Mouse (Mus musculus) layer of hippocampus, adult 18-20 months (tissue): ENCODE results near the gene Hectd4. TPM values are rescaled to one million over a fixed set of nuclear protein-coding genes. Genes with fewer than 3 reads are reported as not detected.
"Not testable (repeated sequence)": the region's sequence is repeated elsewhere in the genome, so short reads cannot be mapped to it uniquely, and the experiment has no call there.

Experiments
- DNase-seq, 2 experiments: peaks; one replicate each; pipeline ENCODE4 v3.0.0; 2022; ENCODE audit warnings: low spot score in 2 of 2
- total RNA-seq, 2 experiments: library from RNA; stranded (reverse); gene quantifications; 2 replicates each; pipeline ENCODE4 v1.2.3; 2021

Gene Hectd4
- total RNA-seq, 2 experiments from 2014 or later = 156 to 168 TPM

DNA sequence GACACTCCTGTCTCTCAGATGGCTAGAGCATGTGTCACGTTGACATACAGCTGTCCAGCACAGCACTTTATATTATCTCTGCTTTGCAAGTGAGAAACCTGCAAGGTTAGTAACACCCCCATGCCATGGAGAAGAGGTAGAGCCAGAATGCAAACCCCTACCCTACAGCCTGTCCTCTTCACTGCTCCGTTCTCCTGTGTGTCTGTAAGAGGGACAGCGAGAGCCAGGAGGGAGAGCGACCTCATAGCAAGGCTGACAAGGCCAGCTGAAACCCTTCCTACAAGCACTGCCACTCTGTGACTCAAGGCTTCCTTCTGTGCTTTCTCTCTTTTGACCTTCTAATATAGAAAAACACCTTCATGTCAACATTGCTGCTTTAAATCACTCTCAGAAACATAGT is 60.4 kb downstream of the Hectd4 start:
- no peak for DNase-seq

DNA sequence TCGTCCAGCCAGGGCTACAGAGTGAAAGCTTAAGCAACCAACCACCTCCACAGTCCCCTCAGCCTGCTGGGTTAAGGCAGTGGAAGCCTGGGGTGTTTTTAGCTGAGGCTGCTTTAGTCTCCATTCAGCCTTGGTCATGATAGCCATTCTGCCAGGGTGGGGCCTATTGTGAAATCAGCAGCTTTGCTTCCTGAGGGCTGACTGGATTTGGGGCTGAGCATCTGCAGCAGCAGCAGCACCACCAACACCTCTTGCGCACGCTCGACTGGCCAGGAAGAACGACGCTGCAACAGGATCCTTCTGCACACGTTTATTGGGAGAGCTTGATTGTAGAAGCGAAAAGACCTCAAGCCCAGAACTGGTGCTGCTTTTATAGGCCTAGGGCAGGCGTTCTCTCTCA is 63.0 kb downstream of the Hectd4 start:
- DNase-seq = no peak

DNA sequence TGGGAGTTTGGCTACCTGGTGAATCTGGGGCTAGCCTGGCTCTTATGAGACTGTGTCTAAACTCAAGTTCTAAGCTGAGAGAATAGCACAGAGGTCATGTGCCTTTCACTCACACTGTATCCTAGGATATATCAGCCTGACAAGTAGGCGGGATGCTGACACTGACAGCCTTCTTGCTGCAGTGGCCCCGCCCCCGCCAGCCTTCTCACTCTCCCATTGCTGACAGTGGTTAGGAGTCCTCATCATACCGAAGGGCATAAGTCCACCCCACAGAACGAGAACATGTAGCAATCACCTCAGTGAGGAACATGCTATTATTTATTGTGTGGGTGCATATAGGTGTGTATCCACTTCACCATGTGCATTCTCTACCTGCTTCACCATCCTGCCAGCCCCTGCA is 64.8 kb downstream of the Hectd4 start:
- no peak for DNase-seq

DNA sequence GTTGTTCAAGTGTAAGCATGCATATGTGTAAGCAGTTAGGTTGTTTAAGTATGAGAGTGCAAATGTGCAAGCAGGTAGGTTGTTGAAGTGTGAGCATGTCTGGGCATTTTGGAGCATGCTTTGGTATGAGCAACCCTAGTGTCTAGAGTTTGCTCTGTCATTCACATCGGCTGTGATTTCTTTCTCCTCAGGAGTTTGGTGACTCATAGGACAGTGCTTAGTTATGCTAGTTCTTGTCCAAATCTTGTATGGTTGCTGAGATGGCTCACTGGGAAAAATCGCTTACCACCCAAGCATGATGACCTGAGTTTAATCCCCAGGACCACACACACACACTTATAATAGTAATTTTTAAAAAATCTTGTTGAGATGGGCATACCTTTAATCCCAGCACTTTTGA is 67.2 kb downstream of the Hectd4 start:
- no peak for DNase-seq

DNA sequence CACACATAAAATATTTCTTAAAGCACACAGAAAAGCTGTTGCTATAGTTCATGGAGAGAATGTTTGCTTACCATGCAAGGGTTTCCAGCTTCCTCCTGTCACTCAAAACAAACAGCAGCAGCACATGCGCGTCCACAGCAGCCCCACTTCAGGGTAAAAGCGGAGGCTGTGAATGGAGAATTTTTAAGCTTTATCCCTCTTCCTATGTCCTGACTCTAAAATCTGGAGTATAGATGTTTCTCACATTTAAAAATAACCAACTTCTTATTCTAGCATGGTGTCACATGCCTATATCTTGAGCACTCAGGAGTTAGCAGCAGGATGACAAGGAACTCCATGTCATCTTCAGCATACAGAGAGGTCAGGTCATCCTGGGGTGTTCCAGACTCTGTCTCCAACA is 70.3 kb downstream of the Hectd4 start:
- DNase-seq = no peak

DNA sequence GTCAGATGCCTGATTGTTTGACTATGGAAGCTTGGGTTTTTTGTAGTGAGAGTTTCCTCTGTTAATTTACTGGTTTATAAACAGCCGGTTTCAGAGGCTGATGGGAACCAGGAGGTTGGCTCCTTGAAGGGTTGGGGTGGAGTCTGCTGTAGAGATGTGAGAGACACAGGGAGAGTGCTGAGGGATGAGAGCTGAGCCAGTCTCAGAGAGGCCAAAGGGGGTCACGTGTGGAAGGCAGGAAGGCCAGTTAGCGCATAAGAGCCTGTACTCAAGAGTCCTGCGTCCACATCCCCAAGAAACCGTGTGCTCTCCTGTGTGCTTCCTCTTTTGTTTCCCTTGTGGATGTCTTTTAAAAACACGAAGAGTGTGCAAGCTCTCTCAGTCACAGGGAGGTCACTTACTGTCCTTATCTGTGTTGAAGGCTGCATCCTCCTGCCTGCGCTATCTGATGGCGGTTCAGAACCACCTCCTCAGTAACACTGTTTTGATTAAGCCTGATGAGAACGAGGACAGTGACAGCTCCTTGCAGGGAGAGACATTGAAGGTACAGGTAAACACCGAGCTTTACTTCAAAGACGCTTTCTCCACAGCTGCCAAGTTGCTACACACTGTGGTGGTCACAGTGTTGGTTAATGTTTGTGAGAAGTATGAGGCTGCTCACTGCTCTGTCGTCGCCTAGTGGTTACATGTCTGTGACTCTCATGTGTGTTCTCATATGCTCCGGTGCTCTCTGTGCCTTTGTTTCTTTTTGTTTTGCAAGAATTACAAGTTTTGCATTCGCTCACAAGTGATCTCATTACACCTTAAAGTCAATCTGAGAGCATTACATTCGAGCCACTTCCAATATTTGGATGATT is 72.5 kb downstream of the Hectd4 start:
- no peak for DNase-seq

DNA sequence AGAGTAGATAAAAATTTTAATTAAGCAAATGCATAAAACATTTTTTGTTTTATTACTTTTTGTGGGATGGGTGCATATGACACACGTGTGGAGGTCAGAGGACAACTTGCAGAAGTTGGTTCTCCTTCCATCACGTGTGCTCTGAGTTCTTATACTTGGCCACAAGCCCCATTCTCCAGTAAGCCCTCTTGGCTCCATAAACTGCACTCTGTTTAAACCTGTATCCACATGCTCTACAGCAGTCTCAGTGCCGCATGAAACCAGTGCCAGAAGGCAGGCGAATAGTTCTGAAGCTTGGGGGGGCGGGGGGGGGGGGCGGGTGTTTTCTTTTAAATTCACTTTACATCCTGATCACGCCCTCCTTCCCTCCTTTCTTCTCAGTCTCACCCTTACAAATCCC is 85.0 kb downstream of the Hectd4 start:
- DNase-seq = no peak

DNA sequence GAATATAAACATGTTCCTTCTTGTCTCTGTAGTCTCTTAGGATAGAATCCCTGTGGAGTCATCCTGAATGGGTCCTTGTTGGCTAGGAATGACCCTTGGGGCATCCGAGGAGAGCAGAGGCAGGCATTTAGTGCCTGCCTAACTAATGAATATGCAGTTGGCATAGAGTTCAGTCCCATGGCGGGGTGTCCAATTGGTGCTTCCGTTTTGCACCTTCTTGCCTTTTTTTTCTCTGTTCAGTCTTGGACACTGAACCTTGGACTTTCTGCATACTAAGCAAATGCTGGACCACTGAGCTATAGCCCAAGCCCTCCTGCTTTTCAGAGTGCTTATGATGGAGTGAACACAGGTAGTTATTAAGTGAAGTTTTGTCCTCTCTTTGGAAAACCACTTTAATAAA is 87.6 kb downstream of the Hectd4 start:
- DNase-seq = no peak

DNA sequence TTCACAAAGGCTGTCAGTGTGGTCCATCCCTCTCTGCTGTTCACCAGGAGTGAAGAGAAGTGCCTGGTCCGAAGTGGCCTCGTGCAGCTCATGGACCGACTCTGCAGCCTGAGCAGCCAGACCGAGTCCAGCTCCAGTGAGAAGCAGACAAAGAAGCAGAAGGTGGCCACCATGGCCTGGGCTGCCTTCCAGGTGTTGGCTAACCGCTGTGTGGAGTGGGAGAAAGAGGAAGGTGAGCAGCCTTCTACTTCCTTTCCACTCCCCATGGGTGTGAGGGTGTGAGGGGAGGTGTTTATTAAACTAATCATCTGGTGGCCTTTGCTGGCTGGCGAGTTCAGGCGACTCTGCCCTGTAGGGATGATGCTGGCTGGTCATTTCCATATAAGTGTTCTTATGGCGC is 91.6 kb downstream of the Hectd4 start:
- DNase-seq = no peak

DNA sequence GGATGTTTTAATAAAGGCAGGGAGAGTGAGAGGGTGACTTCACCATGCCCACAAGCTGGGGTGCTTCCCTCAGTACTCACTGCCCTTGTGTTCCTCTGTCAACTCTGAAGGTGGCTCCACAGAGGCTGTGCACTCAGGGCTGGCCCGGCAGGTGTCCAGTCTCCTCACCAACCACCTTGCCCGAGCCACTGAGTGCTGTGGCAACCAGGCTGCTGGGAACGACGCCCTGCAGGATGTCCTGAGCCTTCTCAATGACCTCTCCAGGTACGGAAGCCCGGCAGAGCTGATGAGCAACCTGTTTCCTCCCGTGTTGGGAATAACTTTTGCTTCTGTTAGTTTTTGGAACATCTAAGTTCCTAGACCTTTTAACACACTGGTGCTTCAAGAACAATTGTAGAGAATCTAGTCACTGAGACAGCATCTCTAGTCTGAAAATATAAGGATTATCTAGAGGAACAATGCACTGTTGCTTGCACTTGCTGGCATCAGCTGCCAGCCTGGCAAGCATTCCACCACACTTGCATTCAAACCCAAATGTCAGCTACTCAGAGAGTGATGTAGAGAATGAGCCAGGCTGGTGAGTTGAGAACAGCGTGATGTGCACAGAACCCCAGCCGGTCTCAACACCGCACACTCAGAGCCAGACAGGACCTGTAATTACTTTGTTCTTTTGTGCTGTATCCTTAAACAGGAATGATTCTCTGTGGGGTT is 93.9 kb downstream of the Hectd4 start:
- DNase-seq = peak; percentile 59 to 83

DNA sequence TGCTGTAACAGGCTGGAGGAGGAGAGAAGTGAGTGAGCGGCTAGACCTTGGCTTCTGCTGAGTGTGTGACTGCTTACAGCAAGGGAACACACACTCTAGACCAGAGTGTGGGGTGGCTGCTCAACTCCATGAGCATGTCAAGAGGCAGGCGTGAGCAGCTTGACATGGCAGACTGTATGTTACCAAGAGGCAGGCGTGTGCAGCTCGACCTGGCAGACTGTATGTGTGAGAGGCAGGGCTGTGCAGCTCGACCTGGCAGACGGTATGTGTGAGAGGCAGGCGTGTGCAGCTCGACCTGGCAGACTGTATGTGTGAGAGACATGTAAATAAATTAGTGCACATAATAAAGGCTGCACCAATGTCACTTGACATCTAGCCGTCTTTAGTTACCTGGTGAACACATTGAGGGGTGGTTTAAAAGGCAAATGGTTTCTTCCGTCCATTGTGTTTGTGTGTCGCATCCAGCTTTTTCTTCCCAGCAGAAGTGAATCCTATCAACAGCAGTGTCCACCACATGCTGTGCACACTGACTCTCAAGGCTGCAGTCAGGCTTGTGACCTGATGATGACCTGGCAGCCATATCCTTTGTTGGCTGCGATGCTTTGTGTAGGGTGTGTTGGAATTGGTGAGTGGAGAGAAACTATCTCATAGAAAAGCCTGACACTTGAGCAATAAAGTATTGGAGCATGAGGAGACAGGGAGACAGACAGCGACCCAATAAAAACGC is 106.2 kb downstream of the Hectd4 start:
- no peak for DNase-seq

DNA sequence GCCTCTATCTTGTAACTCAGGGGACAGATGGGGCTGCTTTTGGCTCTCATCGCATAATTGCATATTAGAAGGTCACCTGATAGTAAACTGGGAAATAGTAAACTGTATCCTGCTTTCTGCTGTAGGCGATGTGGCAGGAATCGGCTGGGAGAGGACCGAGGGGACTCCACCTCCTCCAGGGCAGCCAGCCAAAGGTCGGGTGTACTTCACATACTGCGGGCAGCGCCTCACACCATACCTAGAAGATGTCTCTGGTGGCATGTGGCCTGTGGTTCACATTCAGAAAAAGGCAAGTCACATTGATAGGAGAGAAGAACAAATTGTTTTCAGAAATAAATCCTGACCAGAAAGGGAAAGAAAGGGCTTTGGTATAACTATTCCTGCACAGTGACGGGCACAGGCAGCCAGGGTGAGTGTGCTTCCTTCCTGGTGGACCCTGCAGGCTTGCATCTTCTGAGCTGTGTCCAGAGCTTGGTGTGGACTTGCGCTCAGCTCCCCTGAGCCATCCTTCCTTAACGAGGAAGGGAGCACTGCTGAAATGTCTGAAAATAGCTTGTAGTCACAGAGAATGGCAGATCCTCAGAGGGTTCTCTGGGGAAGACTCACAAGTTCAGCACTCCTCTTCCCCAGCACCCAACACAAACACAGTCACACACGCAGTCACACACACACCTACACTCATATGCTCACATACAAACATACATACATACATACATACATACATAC is 109.5 kb downstream of the Hectd4 start:
- no peak for DNase-seq

DNA sequence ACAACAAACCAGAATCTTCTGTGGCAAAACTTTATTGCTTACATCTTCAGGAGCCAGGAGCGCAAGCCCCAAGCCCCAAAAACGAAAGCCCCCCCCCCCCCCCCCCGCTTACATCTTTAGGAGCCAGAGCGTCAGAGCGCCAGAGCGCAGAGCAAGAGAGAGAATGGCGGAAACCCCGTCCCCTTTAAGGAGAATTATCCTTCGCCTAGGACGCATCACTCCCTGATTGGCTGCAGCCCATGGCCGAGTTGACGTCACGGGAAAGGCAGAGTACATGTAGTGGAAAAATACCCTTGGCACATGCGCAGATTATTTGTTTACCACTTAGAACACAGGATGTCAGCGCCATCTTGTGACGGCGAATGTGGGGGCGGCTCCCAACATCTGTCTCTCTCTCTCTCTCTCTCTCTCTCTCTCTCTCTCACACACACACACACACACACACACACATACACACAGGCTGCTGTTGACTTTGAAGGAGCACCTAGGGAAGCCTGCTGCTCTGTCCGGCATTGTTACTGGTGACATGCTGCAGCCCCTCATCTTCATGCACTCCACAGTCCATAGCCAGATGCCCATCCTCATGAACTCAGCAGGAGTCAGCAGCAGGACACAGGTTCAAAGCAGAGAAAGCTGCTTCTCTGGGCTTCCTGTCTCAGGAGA is 110.3 kb downstream of the Hectd4 start:
- not testable (repeated sequence) for DNase-seq

DNA sequence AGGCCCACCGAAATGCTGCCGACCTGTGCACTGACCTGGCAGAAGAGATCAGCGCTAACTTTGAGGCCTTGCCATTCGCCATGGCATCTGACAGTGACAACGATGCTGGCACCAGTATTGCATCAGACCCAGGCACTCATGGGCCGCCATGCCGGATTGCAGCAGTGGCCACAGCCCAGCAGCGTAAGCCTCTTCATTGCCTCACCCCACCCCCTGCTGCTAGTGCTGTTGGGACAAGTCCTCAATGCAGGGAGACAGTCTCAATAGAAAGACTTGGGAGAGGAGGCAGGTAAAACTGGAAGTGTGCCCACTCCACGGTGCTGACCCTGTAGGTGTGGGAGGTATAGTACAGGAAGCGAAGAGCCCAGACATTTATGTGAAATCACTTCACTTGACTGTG is 111.7 kb downstream of the Hectd4 start:
- no peak for DNase-seq

DNA sequence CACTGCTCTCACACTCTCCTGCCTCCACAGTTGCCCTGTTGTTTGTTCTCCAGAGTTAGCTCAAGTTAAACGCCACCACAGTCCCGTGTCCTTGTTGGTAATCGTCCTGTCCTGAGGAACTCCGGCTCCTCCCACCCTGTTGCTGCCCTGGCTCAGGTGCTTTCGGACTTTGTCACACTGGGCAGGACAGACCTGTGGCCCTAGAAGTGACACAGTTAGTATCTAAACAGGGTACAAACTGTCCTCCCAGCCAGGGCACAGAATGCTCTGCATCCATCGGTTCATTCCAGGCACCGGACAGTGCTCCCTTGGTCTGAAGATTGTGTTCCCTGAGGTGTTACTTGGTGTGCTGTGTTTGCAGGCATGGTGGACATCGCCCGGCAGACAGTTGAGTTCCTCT is 114.0 kb downstream of the Hectd4 start:
- no peak for DNase-seq

DNA sequence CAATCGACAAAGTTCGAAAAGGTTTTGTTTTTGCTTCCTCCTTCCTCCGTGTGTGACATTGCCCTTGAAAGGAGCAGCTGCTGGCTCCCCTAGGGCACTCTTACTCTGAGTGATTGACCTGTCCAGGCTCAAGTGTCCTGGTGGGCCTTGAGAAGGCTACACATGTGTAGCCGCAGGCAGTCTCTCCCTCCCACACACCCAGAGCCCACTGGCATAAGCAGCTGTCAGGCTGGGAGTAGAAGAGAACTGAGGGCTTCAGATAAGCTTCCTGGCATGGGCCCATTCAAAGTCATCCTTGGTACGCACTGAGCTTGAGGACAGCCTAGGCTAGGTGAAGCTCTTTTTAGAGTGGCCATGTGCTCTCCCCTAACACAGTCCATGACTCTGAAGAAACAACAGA is 114.4 kb downstream of the Hectd4 start:
- no peak for DNase-seq

DNA sequence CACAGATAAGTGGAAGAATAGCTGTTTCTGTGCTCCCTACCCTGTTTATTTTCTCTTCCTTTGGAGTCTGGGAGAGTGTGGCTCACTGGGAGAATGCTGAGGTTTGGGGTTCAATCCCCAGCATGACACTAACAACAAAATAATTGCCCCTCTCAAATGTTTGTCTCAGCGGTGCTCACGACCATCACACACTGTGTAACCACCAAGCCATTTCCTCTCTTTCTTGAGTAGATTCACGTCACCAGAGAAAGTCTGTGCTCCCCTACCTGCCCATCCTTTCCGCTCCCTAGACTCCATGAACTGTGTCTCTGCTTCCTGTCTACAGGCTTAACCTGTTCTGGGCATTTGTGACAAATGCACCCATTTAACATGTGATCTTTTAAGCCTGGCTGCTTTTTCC is 115.4 kb downstream of the Hectd4 start:
- no peak for DNase-seq

DNA sequence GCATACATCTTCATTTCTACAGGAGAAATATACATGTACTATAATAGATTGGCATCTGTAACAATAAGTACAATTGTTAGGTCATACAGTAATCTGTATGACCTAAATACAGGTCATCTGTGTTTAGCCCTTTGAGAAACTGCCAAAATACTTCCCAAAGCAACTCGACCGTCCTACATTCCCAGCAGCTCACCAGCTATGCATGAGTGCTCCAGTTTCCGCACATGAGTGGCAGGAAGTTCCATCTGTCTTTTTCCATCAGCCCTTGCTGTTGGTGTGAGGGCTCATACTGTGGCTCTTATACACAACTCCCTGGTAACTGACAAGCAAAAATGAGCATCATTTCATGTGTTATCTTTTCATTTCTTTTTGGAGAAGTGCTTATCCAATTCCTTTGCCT is 116.0 kb downstream of the Hectd4 start:
- no peak for DNase-seq

DNA sequence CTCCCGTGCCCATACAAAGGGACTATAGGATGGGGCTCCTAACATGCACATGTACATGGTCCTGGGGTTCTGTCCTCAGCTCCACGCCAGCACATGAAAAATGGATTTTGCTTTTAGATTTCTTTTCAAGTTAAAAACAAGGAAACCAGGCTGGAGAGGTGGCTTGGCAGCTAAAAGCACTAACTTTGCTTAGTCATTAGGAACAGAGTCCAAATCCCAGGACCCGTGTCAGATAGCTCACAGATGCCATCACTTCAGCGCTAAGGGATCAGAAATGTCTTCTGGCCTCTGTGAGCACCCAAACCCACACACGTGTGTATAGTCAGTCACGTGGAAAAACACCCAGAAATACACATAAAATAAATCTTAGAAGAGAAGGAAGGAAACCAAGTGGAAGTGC is 116.8 kb downstream of the Hectd4 start:
- no peak for DNase-seq

DNA sequence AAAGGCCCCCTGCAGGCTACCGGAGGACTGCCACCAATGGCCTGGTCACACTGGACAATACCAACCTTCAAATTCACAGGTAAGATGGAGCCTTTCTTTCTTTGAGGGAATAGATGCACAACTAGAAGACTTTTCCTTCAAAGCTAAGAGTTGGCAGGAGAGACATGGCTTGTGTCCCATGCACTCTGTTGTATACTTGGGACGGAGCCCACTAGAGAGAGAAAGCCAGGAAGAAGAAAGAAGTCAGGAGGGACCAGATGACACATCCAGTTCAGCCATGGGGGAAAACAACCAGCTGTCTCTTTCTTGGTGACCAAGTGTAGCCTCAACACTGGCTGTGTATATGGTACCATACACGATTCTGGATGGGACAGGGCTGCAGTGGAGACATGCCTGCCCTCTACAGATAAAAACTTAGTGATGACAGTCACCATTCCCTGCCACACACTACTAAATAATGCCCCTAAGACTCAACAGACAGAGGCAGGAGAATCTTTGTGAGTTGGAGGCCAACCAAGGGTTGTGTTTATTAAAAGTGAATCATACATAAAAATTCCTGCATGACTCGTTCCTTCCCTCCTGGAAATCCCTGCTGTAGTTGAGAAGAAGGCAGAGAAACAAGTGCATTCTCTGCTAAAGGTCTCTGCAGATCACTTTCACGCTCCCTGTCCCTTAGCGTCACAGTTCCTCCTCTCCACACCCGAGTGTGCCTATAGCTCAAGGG is 119.7 kb downstream of the Hectd4 start:
- DNase-seq = no peak
